Mouse (Mus musculus): ENCODE results near the gene Shroom3.

DNA sequence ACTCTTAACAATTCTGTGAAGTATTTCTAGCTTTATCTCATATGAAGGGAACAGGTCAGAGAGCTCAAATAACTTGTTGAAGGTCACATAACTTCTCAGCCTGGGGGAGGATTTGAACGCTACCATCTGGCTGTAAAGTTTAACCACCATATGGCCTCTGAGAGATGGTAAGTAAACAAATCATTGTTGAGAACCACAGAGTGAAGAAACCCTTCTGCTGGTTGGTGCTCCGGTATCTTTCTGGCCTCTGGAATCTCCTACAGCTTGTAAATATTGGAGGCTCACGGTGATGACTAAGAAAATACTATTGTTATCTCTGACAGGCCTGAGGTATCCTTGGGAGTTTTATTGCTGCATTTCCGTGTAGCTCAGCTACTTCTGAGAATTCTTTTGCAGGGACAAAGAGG lies 80.3 kb downstream of the Shroom3 start:
- TF ChIP-seq POLR2A (IDR thresholded peaks at IDR 0.05; ENCODE audit: borderline replicate concordance, low read depth, low read length) (no peak), CTCF (IDR thresholded peaks at IDR 0.05; ENCODE audit: low read depth, low read length) (no peak)

All from bone marrow macrophage, adult 2 months (primary cell).